Mouse (Mus musculus): ENCODE results near the gene Dnah2. TPM values are rescaled to one million over a fixed set of nuclear protein-coding genes. Genes with fewer than 3 reads are reported as not detected.

Dnah2 gene
- polyA plus RNA-seq, 1 experiment = 0.14 TPM

DNA sequence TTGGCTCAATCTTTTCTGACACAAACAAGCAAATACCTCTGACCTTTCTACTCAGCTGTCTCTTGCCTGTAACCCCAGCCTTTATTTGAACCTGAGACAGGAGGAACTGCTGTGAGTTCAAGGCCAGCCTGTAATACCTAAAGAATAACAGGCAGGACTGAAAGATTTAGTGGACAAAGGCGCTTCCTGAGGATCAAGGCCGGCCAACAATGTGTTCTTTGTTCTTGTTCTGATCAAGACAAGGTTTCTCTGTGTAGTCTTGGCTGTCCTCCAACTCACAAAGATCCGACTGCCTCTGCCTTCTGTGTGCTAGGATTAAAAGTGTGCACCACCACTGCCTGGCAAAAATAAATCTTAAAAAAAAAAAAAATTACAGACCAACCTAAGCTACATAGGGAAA is 15.5 kb upstream of the Dnah2 start:
- H3ac ChIP-seq (ENCODE audit: control insufficient read depth, insufficient read length, low read depth) = no peak overlapping the region
- H3K79me2 ChIP-seq (ENCODE audit: control insufficient read depth, insufficient read depth) = peaks cover 16% of the 10 kb centered on the region
- peaks cover 3% of the 10 kb centered on the region for H3K79me3 ChIP-seq (ENCODE audit: low read depth)
- no peaks in the 10 kb centered on the region for H3K27me3 ChIP-seq (ENCODE audit: control insufficient read depth, insufficient read depth, insufficient read length)
- H3K4me3 ChIP-seq (ENCODE audit: insufficient read depth, poor library complexity, severe bottlenecking) = no peak overlapping the region
- no peak for TF ChIP-seq USF1 (IDR thresholded peaks at IDR 0.05; ENCODE audit: low read depth)
- TF ChIP-seq MYOG (IDR thresholded peaks at IDR 0.05; ENCODE audit: control insufficient read depth, extremely low read depth, insufficient read length) = no peak
- TF ChIP-seq CTCF (IDR thresholded peaks at IDR 0.05; ENCODE audit: control insufficient read depth, insufficient read depth, insufficient read length) = no peak
- TF ChIP-seq FOSL1 (IDR thresholded peaks at IDR 0.05; ENCODE audit: insufficient read depth, low read length, poor library complexity, severe bottlenecking) = no peak
- no peak for TF ChIP-seq MYOD1 (IDR thresholded peaks at IDR 0.05; ENCODE audit: control insufficient read depth, insufficient read length, low read depth)
- no peak for TF ChIP-seq MAX (IDR thresholded peaks at IDR 0.05)
- no peak for TF ChIP-seq CEBPB (IDR thresholded peaks at IDR 0.05; ENCODE audit: low read depth)
- H3K36me3 ChIP-seq (ENCODE audit: control insufficient read depth, insufficient read depth) = peaks cover 51% of the 10 kb centered on the region

DNA sequence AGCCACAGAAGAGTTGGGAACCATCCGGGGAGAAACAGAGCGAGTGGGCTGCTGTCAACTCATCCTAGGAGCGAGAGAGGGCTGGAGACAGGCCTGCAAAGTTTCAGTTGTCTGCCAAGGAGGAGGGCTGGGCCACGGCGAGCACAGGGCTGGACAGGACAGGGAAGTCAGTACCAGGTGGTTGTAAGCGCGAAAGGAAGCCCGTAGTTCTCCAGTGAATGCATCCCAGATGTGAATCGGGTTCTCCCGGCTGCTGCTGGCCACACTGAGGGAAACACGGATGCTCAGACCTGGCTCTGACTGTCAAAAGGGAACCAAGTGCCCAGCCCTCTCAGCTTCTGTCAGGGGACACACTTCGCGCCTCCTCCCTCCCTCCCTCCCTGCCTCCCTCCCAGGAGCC is 14.5 kb upstream of the Dnah2 start:
- no peak overlapping the region for H3K4me3 ChIP-seq (ENCODE audit: insufficient read depth, poor library complexity, severe bottlenecking)
- peaks cover 48% of the 10 kb centered on the region for H3K36me3 ChIP-seq (ENCODE audit: control insufficient read depth, insufficient read depth)
- H3K79me2 ChIP-seq (ENCODE audit: control insufficient read depth, insufficient read depth) = peaks cover 12% of the 10 kb centered on the region
- TF ChIP-seq MYOD1 (IDR thresholded peaks at IDR 0.05; ENCODE audit: control insufficient read depth, insufficient read length, low read depth) (no peak), CEBPB (IDR thresholded peaks at IDR 0.05; ENCODE audit: low read depth) (no peak), MYOG (IDR thresholded peaks at IDR 0.05; ENCODE audit: control insufficient read depth, extremely low read depth, insufficient read length) (no peak), CTCF (IDR thresholded peaks at IDR 0.05; ENCODE audit: control insufficient read depth, insufficient read depth, insufficient read length) (no peak), FOSL1 (IDR thresholded peaks at IDR 0.05; ENCODE audit: insufficient read depth, low read length, poor library complexity, severe bottlenecking) (no peak), MAX (IDR thresholded peaks at IDR 0.05) (no peak), USF1 (IDR thresholded peaks at IDR 0.05; ENCODE audit: low read depth) (no peak)
- peaks cover 3% of the 10 kb centered on the region for H3K79me3 ChIP-seq (ENCODE audit: low read depth)
- H3ac ChIP-seq (ENCODE audit: control insufficient read depth, insufficient read length, low read depth) = no peak overlapping the region
- no peaks in the 10 kb centered on the region for H3K27me3 ChIP-seq (ENCODE audit: control insufficient read depth, insufficient read depth, insufficient read length)

DNA sequence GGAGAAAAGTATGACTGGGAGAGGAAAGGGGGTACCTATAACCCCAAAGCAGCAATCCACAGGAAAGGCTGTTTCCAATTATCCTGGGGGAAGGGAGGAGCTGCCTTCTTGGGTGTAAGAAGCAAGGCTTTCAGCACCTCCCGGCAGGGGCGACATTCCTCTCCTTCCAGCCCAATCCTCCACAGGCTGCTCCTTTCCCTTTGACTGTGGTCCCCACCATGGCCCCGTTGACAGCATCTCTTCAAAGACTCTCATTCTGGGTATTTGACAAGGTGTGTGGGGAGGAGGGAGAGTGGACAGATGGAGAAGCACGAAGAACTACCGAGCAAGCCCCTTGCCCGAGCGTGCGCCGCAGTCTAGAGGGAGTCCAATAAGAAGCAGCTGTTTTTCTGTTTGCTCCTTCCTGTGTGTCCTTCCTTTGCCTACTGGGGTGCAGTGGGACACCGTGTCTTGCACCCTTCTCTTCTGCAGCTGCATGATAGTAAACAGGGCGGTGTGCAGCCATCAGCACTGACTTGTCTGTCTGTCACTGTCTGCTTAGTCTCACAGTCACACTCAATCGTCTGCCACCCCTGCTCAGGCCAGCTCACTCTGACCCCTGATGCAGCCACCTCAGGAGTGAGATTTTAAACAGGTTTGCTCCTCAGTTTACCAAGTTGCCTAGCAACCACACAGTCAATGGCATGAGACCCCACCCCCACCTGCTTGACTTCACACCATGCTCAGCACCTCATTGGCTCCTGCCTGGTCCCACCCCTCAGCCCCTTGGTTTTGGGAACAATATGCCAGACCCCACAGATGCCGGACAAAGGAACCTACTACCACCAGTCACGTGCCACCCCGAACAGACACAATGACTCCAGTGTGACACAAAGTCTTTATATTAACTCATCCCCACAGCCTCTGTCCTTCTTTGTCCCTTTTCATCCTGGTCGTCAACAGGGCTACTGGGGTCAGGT is 12.3 kb upstream of the Dnah2 start:
- peaks cover 36% of the 10 kb centered on the region for H3K36me3 ChIP-seq (ENCODE audit: control insufficient read depth, insufficient read depth)
- peaks cover 2% of the 10 kb centered on the region for H3K79me3 ChIP-seq (ENCODE audit: low read depth)
- TF ChIP-seq MYOD1 (IDR thresholded peaks at IDR 0.05; ENCODE audit: control insufficient read depth, insufficient read length, low read depth) (no peak), CEBPB (IDR thresholded peaks at IDR 0.05; ENCODE audit: low read depth) (no peak), USF1 (IDR thresholded peaks at IDR 0.05; ENCODE audit: low read depth) (no peak), MAX (IDR thresholded peaks at IDR 0.05) (no peak), MYOG (IDR thresholded peaks at IDR 0.05; ENCODE audit: control insufficient read depth, extremely low read depth, insufficient read length) (no peak), FOSL1 (IDR thresholded peaks at IDR 0.05; ENCODE audit: insufficient read depth, low read length, poor library complexity, severe bottlenecking) (no peak), CTCF (IDR thresholded peaks at IDR 0.05; ENCODE audit: control insufficient read depth, insufficient read depth, insufficient read length) (no peak)
- no peak overlapping the region for H3K4me3 ChIP-seq (ENCODE audit: insufficient read depth, poor library complexity, severe bottlenecking)
- no peaks in the 10 kb centered on the region for H3K27me3 ChIP-seq (ENCODE audit: control insufficient read depth, insufficient read depth, insufficient read length)
- no peak overlapping the region for H3ac ChIP-seq (ENCODE audit: control insufficient read depth, insufficient read length, low read depth)
- H3K79me2 ChIP-seq (ENCODE audit: control insufficient read depth, insufficient read depth) = no peaks in the 10 kb centered on the region

DNA sequence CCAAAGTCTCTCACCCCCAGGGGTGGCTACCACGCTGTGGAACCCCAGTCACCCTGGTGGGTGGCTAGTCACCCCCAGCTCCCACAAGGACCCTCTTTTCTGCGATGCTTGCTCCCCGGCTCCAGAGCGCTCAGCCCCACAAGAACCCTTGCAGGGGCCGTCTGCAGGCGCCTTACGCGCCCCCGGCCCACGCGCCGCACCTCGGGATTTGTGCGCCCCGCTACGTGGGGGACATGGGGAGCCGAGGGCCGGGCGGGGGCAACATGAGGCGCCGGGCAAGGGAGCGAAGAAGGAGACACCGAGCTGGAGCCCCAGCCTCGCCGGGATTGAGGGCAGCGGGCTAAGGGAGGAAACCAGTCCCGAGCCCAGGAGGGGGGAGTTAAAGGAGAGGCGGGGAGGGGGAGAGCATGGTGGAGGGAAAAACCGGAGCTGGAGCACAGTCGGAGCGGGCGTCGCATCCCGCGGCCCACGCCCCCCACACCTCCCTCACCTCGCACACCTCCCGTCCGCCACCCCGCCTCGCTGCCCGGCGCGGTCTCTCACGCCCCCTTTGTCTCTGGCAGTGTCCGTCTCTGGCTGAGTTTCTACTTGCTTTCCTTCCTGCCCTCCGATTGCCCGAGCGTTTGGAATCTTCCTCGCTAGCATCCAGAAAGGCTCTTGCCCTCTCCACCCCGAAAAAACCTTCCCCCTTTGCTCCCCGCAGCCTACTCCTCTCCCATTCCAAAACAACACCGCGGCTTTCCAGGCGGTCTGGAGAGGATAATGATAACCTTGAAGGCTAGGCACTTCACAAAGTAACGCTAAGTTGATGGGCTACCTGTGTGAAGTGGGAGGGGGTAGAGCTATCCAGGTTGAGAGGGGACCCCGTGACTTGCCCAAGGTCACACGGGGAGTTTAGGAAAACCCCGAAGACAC is 11.2 kb upstream of the Dnah2 start, which contains the start of gene Efnb3:
Efnb3 (minus strand) TSS at position 355 of the 915 bp plus-strand sequence.
- H3K79me3 ChIP-seq (ENCODE audit: low read depth) = no peaks in the 10 kb centered on the region
- no peak for TF ChIP-seq MAX (IDR thresholded peaks at IDR 0.05)
- TF ChIP-seq USF1 (IDR thresholded peaks at IDR 0.05; ENCODE audit: low read depth) = no peak
- TF ChIP-seq MYOG (IDR thresholded peaks at IDR 0.05; ENCODE audit: control insufficient read depth, extremely low read depth, insufficient read length) = no peak
- no peak for TF ChIP-seq CTCF (IDR thresholded peaks at IDR 0.05; ENCODE audit: control insufficient read depth, insufficient read depth, insufficient read length)
- no peak for TF ChIP-seq FOSL1 (IDR thresholded peaks at IDR 0.05; ENCODE audit: insufficient read depth, low read length, poor library complexity, severe bottlenecking)
- no peak for TF ChIP-seq CEBPB (IDR thresholded peaks at IDR 0.05; ENCODE audit: low read depth)
- TF ChIP-seq MYOD1 (IDR thresholded peaks at IDR 0.05; ENCODE audit: control insufficient read depth, insufficient read length, low read depth) = no peak
- no peak within 1 kb of the TSS for H3K4me3 ChIP-seq (ENCODE audit: insufficient read depth, poor library complexity, severe bottlenecking)
- H3K27me3 ChIP-seq (ENCODE audit: control insufficient read depth, insufficient read depth, insufficient read length) = no peaks in the 10 kb centered on the region
- H3K79me2 ChIP-seq (ENCODE audit: control insufficient read depth, insufficient read depth) = no peaks in the 10 kb centered on the region
- H3ac ChIP-seq (ENCODE audit: control insufficient read depth, insufficient read length, low read depth) = no peak within 1 kb of the TSS
- H3K36me3 ChIP-seq (ENCODE audit: control insufficient read depth, insufficient read depth) = peaks cover 29% of the 10 kb centered on the region

DNA sequence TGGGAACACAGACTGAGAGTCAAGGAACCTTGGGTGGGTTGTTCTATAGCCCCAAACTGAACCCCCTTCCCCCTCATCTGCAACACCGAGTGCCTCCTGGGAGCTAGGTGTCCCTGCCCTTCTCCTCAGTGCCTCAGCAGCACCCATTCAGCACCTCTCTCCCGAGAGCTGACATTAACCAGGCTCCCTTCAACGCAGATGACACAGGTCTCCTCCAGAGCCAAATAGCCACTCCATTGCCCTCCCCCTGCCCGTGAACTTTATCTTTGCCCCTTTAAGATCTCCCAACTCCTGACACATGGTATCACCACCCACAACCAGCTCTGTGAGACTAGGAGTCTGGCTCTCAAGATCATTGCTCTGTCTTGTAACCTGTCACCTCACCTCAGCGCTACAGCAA is 10.3 kb upstream of the Dnah2 start:
- Histone ChIP-seq H3K4me3 (ENCODE audit: insufficient read depth, poor library complexity, severe bottlenecking) (no peak overlapping the region), H3K27me3 (ENCODE audit: control insufficient read depth, insufficient read depth, insufficient read length) (no peaks in the 10 kb centered on the region), H3K79me3 (ENCODE audit: low read depth) (no peaks in the 10 kb centered on the region), H3K79me2 (ENCODE audit: control insufficient read depth, insufficient read depth) (no peaks in the 10 kb centered on the region), H3ac (ENCODE audit: control insufficient read depth, insufficient read length, low read depth) (no peak overlapping the region), H3K36me3 (ENCODE audit: control insufficient read depth, insufficient read depth) (peaks cover 23% of the 10 kb centered on the region)
- no peak for TF ChIP-seq MYOD1 (IDR thresholded peaks at IDR 0.05; ENCODE audit: control insufficient read depth, insufficient read length, low read depth)
- no peak for TF ChIP-seq MYOG (IDR thresholded peaks at IDR 0.05; ENCODE audit: control insufficient read depth, extremely low read depth, insufficient read length)
- TF ChIP-seq CEBPB (IDR thresholded peaks at IDR 0.05; ENCODE audit: low read depth) = no peak
- no peak for TF ChIP-seq CTCF (IDR thresholded peaks at IDR 0.05; ENCODE audit: control insufficient read depth, insufficient read depth, insufficient read length)
- no peak for TF ChIP-seq FOSL1 (IDR thresholded peaks at IDR 0.05; ENCODE audit: insufficient read depth, low read length, poor library complexity, severe bottlenecking)

Data from C2C12 (cell line).